Mouse (Mus musculus) G1E (cell line): ENCODE results near the gene Rcor1. TPM values are rescaled to one million over a fixed set of nuclear protein-coding genes. Genes with fewer than 3 reads are reported as not detected.

Experiments used
- ATAC-seq: 2 replicates; pipeline ENCODE4 v1.8.0; 2016; ENCODE audit warnings: mild to moderate bottlenecking; ENCODE audit not compliant: insufficient number of reproducible peaks, poor library complexity, low FRiP score, severe bottlenecking; ENCODE audit errors: extremely low read depth
- DNase-seq: peaks from one replicate; pipeline ENCODE4 v3.0.0; 2012; ENCODE audit warnings: low spot score
- H3K27me3 ChIP-seq: 2 replicates; pipeline ENCODE4 v1.6.1; 2012; ENCODE audit warnings: mild to moderate bottlenecking, low read length, inconsistent platforms; ENCODE audit not compliant: insufficient read depth
- H3K36me3 ChIP-seq: replicated peaks from 2 replicates; pipeline ENCODE3; 2012; ENCODE audit warnings: mild to moderate bottlenecking, inconsistent platforms
- H3K4me1 ChIP-seq: 2 replicates; pipeline ENCODE4 v1.6.1; 2012; ENCODE audit warnings: low read depth, low read length, inconsistent platforms, mixed read lengths; ENCODE audit not compliant: insufficient read depth
- H3K4me3 ChIP-seq: 2 replicates; pipeline ENCODE4 v1.5.1; 2012; ENCODE audit warnings: low read depth, mild to moderate bottlenecking, inconsistent platforms, low read length, moderate library complexity, mixed read lengths
- H3K9me3 ChIP-seq: replicated peaks from 2 replicates; pipeline ENCODE4 v1.6.1; 2012; ENCODE audit warnings: inconsistent platforms
- CTCF ChIP-seq: IDR thresholded peaks from 2 replicates; pipeline ENCODE4 v1.5.1; 2012; ENCODE audit warnings: low read depth, low read length, inconsistent platforms, mixed read lengths
- GATA1 ChIP-seq: IDR thresholded peaks from 2 replicates; pipeline ENCODE4 v1.6.1; 2012; ENCODE audit warnings: borderline replicate concordance, low read length, inconsistent platforms, mixed read lengths
- GATA2 ChIP-seq: IDR thresholded peaks from 2 replicates; pipeline ENCODE4 v1.6.1; 2012; ENCODE audit warnings: low read depth, low read length, inconsistent platforms, borderline replicate concordance
- POLR2AphosphoS5 ChIP-seq: IDR thresholded peaks from 2 replicates; pipeline ENCODE4 v1.6.1; 2012; ENCODE audit warnings: low read depth, low read length, inconsistent platforms; ENCODE audit not compliant: insufficient replicate concordance
- TAL1 ChIP-seq: conservative IDR thresholded peaks from 2 replicates; pipeline ENCODE4 v1.6.1; 2012; ENCODE audit warnings: low read depth, low read length, inconsistent platforms, mixed read lengths
- polyA plus RNA-seq: library from polyadenylated mRNA; stranded (reverse); fragments of >175 nt; gene quantifications from 2 replicates; pipeline ENCODE4 v1.2.3, GENCODE M21; 2012
- total RNA-seq, 2 experiments: library from RNA; stranded (forward) in 1 of 2; stranded (reverse) in 1 of 2; fragments of 200-1000 nt in 1 of 2; fragments of >200 nt in 1 of 2; fragmentation: Nextera tagmentation in 1 of 2; gene quantifications; 2 replicates each; pipeline ENCODE4 v1.2.3; 2014 to 2017

The Rcor1 gene
- total and polyA plus RNA-seq, 3 experiments, result 84.4 to 304 (median 125) TPM

DNA sequence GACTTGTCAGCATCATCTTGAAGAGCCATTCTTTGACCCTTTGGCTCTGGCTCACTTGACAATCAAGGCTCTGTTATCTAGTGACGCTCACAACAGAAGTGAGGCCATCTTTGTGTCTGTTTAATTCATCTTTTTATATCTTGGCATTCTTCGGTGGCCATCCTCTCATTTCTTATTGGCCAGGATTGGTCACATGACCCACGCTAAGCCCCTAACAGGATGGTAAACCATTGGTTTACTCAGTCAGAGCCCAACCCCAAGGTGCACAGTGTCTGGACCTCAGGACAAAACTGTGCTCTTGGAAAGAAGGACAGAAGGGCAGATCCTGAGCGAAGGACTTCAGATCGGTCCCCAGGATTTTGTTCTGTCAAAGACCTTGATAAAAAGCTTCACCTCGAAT is 113.4 kb downstream of the Rcor1 start:
- H3K4me3 ChIP-seq, result no peak overlapping the region
- no peaks in the 10 kb centered on the region for H3K9me3 ChIP-seq
- no peak for ATAC-seq
- no peak for TF ChIP-seq POLR2AphosphoS5
- no peak for TF ChIP-seq TAL1
- TF ChIP-seq CTCF, result no peak
- TF ChIP-seq GATA2, result no peak
- no peak for TF ChIP-seq GATA1
- DNase-seq, result no peak
- no peaks in the 10 kb centered on the region for H3K36me3 ChIP-seq
- H3K27me3 ChIP-seq, result peaks cover 44% of the 10 kb centered on the region
- H3K4me1 ChIP-seq, result peaks cover 5% of the 10 kb centered on the region

- Histone ChIP-seq H3K4me3 (no peak overlapping the region), H3K9me3 (no peaks in the 10 kb centered on the region), H3K27me3 (peaks cover 46% of the 10 kb centered on the region), H3K4me1 (peaks cover 5% of the 10 kb centered on the region), H3K36me3 (no peaks in the 10 kb centered on the region)
- ATAC-seq, result no peak
- TF ChIP-seq TAL1 (no peak), GATA2 (no peak), POLR2AphosphoS5 (no peak), CTCF (no peak), GATA1 (no peak)
- DNase-seq, result no peak
Measured at GRCm38 (mm10) chr12:111152981-111153710, 114.0 kb downstream of the Rcor1 start.

DNA sequence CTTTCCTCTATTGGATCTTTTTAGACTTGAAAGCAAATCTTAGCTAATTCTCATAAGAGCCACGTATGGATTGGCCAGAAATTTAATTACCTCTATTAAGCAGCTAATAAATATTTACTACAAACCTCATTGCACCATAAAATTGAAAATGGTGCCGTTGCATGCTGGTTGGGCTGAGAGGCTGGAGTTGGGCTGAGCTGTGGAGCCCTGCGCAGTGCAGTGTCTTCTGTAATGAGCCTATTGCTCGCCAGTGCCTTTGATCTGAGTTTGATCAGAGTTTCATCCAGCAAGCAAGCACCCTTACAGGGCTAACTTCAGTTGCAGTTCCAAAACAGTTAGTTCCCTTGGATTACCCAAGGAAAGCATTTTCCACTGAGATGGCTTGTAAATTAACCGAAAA is 114.8 kb downstream of the Rcor1 start:
- H3K9me3 ChIP-seq, result no peaks in the 10 kb centered on the region
- H3K27me3 ChIP-seq, result peaks cover 40% of the 10 kb centered on the region
- no peaks in the 10 kb centered on the region for H3K36me3 ChIP-seq

GRCm38 (mm10) chr12:111154641-111155040 is 115.5 kb downstream of the Rcor1 start:
- TF ChIP-seq GATA2, result no peak
- no peak for TF ChIP-seq GATA1
- TF ChIP-seq CTCF, result no peak
- TF ChIP-seq POLR2AphosphoS5, result no peak
- no peak for TF ChIP-seq TAL1
- no peak overlapping the region for H3K4me3 ChIP-seq
- peaks cover 35% of the 10 kb centered on the region for H3K27me3 ChIP-seq
- ATAC-seq, result no peak
- peaks cover 1% of the 10 kb centered on the region; the same call in 1 of the 2 replicates for H3K4me1 ChIP-seq
- H3K36me3 ChIP-seq, result no peaks in the 10 kb centered on the region
- H3K9me3 ChIP-seq, result no peaks in the 10 kb centered on the region
- DNase-seq, result no peak

More for the DNA sequence above, 114.8 kb downstream of the Rcor1 start:
- Histone ChIP-seq H3K4me1 (peaks cover 5% of the 10 kb centered on the region), H3K4me3 (no peak overlapping the region)
- DNase-seq, result no peak
- no peak for ATAC-seq
- no peak for TF ChIP-seq CTCF
- TF ChIP-seq GATA2, result no peak
- TF ChIP-seq GATA1, result no peak
- no peak for TF ChIP-seq TAL1
- no peak for TF ChIP-seq POLR2AphosphoS5

DNA sequence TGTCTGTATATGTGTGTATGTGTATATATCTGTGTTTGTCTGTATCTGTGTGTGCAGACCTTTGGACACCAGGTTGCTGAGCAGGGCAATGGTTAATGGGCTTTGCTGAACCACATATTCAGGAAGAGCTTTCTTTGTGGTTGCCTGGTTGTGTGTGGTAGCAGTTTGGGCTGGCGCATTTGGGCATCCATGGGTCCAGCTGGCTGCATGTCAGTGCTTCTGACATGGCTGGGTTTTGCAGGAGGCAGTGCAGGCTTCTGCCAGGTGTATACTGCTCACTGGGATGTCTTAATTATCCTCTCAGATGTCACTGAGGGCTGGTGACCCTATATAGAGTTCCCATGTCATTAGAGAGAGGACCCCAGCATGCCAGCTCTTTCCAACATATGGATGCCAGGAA is 116.6 kb downstream of the Rcor1 start:
- TF ChIP-seq CTCF (no peak), POLR2AphosphoS5 (no peak), TAL1 (no peak), GATA2 (no peak), GATA1 (no peak)
- ATAC-seq (no peak), DNase-seq (no peak)
- Histone ChIP-seq H3K4me1 (no peaks in the 10 kb centered on the region), H3K27me3 (peaks cover 36% of the 10 kb centered on the region), H3K9me3 (no peaks in the 10 kb centered on the region), H3K36me3 (no peaks in the 10 kb centered on the region), H3K4me3 (no peak overlapping the region)

DNA sequence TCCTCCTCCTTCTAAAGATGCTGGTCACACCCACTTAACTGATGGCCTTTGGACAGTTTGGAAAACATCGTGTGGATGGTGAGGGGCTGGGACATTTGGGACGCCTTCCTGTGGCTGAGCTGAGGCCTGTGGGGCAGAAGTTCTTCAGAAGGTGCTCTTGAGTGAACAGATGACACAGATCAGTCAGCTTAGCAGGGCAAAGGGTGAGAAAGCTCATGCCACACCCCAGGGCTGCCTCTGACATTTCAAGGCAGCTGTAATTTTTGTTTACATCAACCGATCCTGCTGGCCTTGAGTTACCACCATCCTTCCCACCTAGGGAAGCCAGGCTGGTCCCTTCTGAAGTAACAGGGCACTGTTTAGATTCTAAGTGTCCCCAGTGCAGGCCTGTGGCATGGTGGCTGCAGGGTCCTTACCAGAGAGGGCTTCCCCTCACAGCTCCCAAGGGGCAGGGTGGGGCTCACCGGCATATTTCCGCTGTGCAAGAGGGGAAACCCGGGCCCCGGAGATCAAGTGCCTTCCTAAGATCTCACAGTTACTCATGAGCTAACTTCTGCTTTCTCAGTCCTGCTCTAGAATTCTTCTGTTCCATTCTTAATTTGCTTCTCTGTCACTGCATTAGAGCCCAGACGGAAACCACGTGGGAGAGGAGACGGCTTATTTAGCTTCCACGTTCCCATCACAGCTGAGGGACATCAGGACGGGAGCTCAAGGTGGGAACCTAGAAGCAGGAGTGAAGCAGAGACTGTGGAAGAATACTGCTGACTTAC is 120.7 kb downstream of the Rcor1 start:
- no peak overlapping the region for H3K4me3 ChIP-seq
- peaks cover 36% of the 10 kb centered on the region for H3K27me3 ChIP-seq
- no peak for DNase-seq
- no peak for TF ChIP-seq GATA2
- TF ChIP-seq CTCF, result no peak
- no peak for TF ChIP-seq TAL1
- no peak for TF ChIP-seq POLR2AphosphoS5
- no peak for TF ChIP-seq GATA1
- H3K36me3 ChIP-seq, result no peaks in the 10 kb centered on the region
- ATAC-seq, result peak; percentile 8; the same call in 1 of the 2 replicates
- no peaks in the 10 kb centered on the region for H3K9me3 ChIP-seq
- H3K4me1 ChIP-seq, result no peaks in the 10 kb centered on the region
